Mouse (Mus musculus) forebrain, embryonic 11.5 days (tissue): Measurements from ENCODE around the gene Nhej1. TPM values are rescaled to one million over a fixed set of nuclear protein-coding genes. Genes with fewer than 3 reads are reported as not detected.

Experiments
- polyA plus RNA-seq: library from polyadenylated mRNA; unstranded; fragments of >200 nt; fragmentation: Nextera tagmentation; extraction: Ambion mirVana; gene quantifications from 2 replicates; pipeline ENCODE4 v1.2.1, GENCODE M21; 2014

Gene Nhej1
- polyA plus RNA-seq, 1 experiment from 2014 or later: 9.1 TPM

Other genes with a start within 250 kb of the Nhej1 start
- not detected in 2 replicates for gene Fev, start 239.8 kb downstream of the Nhej1 start, polyA plus RNA-seq
- not detected in 2 replicates for gene Cryba2, start 232.1 kb downstream of the Nhej1 start, polyA plus RNA-seq
- 0.11 and 0.25 TPM in 2 replicates for gene Cfap65, start 189.6 kb downstream of the Nhej1 start, polyA plus RNA-seq
- gene Ihh, start 173.5 kb downstream of the Nhej1 start, polyA plus RNA-seq: 0.07 and 0.35 TPM in 2 replicates
- 0.15 TPM in 1 of 2 replicates, not detected in the other for gene Slc23a3, start 8.7 kb upstream of the Nhej1 start, polyA plus RNA-seq
- 48.4 and 49.1 TPM in 2 replicates for gene Cnppd1, start 17.5 kb upstream of the Nhej1 start, polyA plus RNA-seq
- gene Retreg2, start 17.6 kb upstream of the Nhej1 start, polyA plus RNA-seq: 58.9 and 65.6 TPM in 2 replicates
- gene Zfand2b, start 43.4 kb upstream of the Nhej1 start, polyA plus RNA-seq: 27.9 and 31.7 TPM in 2 replicates
- gene Abcb6, start 55.2 kb upstream of the Nhej1 start, polyA plus RNA-seq: 27.4 and 30.2 TPM in 2 replicates
- gene Ankzf1, start 67.0 kb upstream of the Nhej1 start, polyA plus RNA-seq: 18.9 and 19.0 TPM in 2 replicates
- 19.6 and 23.5 TPM in 2 replicates for gene Atg9a, start 67.0 kb upstream of the Nhej1 start, polyA plus RNA-seq
- 18.5 and 20.9 TPM in 2 replicates for gene Glb1l, start 85.6 kb upstream of the Nhej1 start, polyA plus RNA-seq
- 111 and 127 TPM in 2 replicates for gene Stk16, start 85.6 kb upstream of the Nhej1 start, polyA plus RNA-seq
- 11.4 and 12.9 TPM in 2 replicates for gene Tuba4a, start 94.7 kb upstream of the Nhej1 start, polyA plus RNA-seq
- gene A630095N17Rik, start 106.9 kb upstream of the Nhej1 start, polyA plus RNA-seq: not detected in 2 replicates
- 22.2 and 22.6 TPM in 2 replicates for gene Dnajb2, start 111.2 kb upstream of the Nhej1 start, polyA plus RNA-seq
- 3.7 and 4.3 TPM in 2 replicates for gene Ptprn, start 139.3 kb upstream of the Nhej1 start, polyA plus RNA-seq
- gene Resp18, start 153.2 kb upstream of the Nhej1 start, polyA plus RNA-seq: 14.9 and 15.8 TPM in 2 replicates
- 125 and 129 TPM in 2 replicates for gene Dnpep, start 192.8 kb upstream of the Nhej1 start, polyA plus RNA-seq
- 0.86 and 1.5 TPM in 2 replicates for gene Des, start 235.1 kb upstream of the Nhej1 start, polyA plus RNA-seq